Mouse (Mus musculus): ENCODE measurements around the gene Pde4c. TPM values are rescaled to one million over a fixed set of nuclear protein-coding genes. Genes with fewer than 3 reads are reported as not detected.

The Pde4c gene
- under 1 TPM; 0.31 to 0.50 TPM for total RNA-seq (2023)

GRCm38 (mm10) chr8:70723486-70724210 lies at the start of gene Pde4c:
Gene Pde4c, plus strand, starts transcription at chr8:70723720.

GRCm38 (mm10) chr8:70698310-70699109 lies 25.0 kb upstream of the Pde4c start, which contains the start of gene Jund:
Gene Jund, plus strand, starts transcription at chr8:70698949.

GRCm38 (mm10) chr8:70703287-70703686 lies 20.2 kb upstream of the Pde4c start, which contains the start of gene Iqcn:
Gene Iqcn, plus strand, starts transcription at chr8:70703457.

DNA sequence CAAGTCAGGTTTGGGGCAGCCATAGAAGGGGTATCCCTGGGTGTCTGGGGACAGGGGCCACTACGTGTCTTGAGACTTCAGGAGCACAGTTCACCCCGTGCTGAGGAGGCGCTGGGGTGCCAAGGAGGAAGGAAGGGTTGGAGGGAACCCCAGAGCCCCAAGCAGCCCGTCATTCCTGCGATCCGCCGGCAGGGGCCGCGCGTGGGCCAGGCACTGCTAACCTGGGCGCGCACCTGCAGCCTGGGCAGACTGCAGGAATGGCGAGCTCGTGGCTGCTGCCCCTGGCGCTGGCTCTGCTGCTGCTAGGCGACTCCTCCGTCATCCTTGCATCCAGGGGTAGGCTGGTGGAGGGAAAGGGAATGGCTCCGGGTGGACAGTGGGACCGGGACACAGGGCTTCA lies 5.2 kb upstream of the Pde4c start, which contains the start of gene Gm3336:
Gm3336 (plus strand) TSS at position 247 of the 400 bp plus-strand sequence.

GRCm38 (mm10) chr8:70754043-70754870 lies 30.7 kb downstream of the Pde4c start, which contains the start of gene Rab3a:
Gene Rab3a, plus strand, starts transcription at chr8:70754679.

DNA sequence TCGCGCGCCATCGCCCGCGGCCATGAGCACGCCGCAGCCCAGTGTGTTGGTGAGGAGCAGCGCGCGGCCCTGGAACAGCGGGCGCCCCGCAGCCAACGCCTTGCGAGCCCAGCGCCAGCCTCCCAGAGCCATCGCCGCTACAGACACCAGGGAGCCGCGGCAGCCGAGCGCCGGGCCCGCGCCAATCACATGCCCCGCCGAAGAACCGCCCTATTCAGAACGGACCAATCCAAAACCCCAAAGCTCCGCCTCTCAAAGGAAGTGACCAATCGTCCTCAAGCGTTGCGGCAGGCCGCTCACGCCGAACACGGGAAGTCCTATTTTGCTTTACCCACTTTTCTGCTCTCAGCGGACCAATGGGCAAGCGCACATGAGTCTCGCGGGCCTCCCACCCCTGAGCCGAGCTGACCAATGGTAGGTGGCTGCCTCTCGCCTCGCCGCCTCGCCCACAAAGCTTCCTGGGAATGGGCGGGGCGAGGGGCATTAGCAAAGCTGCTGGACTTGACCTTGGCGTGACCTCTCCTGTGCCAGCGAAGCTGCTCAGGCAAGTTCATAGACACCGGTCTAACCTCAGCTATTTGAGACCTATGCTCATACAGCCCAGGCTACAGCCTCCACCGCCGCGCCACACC lies 37.4 kb downstream of the Pde4c start, which contains the start of gene Mpv17l2:
Mpv17l2 (minus strand) TSS at position 172 of the 632 bp plus-strand sequence.

GRCm38 (mm10) chr8:70776496-70777444 lies 53.2 kb downstream of the Pde4c start, which contains the start of gene Pik3r2:
Gene Pik3r2, minus strand, starts transcription at chr8:70776713.

Other genes with a start within 250 kb of the Pde4c start
- 1 to 10 TPM; 4.0 to 4.1 TPM for gene Klhl26, start 246.8 kb upstream of the Pde4c start, total RNA-seq (2023)
- gene Tmem59l, start 236.4 kb upstream of the Pde4c start, total RNA-seq (2023) = not detected
- gene Crlf1, start 230.6 kb upstream of the Pde4c start, total RNA-seq (2023) = not detected
- gene Rex1bd, start 217.0 kb upstream of the Pde4c start, total RNA-seq (2023) = 10 to 100 TPM; 38.6 to 39.3 TPM
- gene Uba52, start 212.9 kb upstream of the Pde4c start, total RNA-seq (2023) = 1,000 to 10,000 TPM; 1,032 to 1,222 TPM
- gene Fkbp8, start 196.0 kb upstream of the Pde4c start, total RNA-seq (2023) = 100 to 1,000 TPM; 181 to 184 TPM
- gene Kxd1, start 195.8 kb upstream of the Pde4c start, total RNA-seq (2023) = 10 to 100 TPM; 38.1 to 38.4 TPM
- gene Ell, start 184.3 kb upstream of the Pde4c start, total RNA-seq (2023) = 10 to 100 TPM; 32.2 to 37.9 TPM
- 10 to 100 TPM; 29.5 to 40.1 TPM for gene Isyna1, start 129.3 kb upstream of the Pde4c start, total RNA-seq (2023)
- gene Ssbp4, start 114.8 kb upstream of the Pde4c start, total RNA-seq (2023) = 10 to 100 TPM; 60.1 to 77.7 TPM
- 10 to 100 TPM; 65.7 to 79.1 TPM for gene Lrrc25, start 107.6 kb upstream of the Pde4c start, total RNA-seq (2023)
- gene Gdf15, start 91.3 kb upstream of the Pde4c start, total RNA-seq (2023) = under 1 TPM; 0.49 to 0.90 TPM
- 1 to 10 TPM; 3.6 to 5.1 TPM for gene Pgpep1, start 63.3 kb upstream of the Pde4c start, total RNA-seq (2023)
- gene Lsm4, start 50.5 kb upstream of the Pde4c start, total RNA-seq (2023) = 10 to 100 TPM; 40.7 to 61.6 TPM
- 1,000 to 10,000 TPM in 1 of 2 experiments, 100 to 1,000 TPM in 1; 926 to 1,259 TPM for gene Jund, start 24.8 kb upstream of the Pde4c start, total RNA-seq (2023)
- gene Iqcn, start 20.3 kb upstream of the Pde4c start, total RNA-seq (2023) = 1 to 10 TPM; 7.5 to 9.1 TPM
- gene Gm3336, start 5.2 kb upstream of the Pde4c start, total RNA-seq (2023) = under 1 TPM in 1 of 2 experiments, not detected in 1; 0.64 TPM
- 1 to 10 TPM; 2.6 to 3.0 TPM for gene Rab3a, start 31.0 kb downstream of the Pde4c start, total RNA-seq (2023)
- 10 to 100 TPM; 20.1 to 25.7 TPM for gene Mpv17l2, start 37.2 kb downstream of the Pde4c start, total RNA-seq (2023)
- gene Pik3r2, start 53.0 kb downstream of the Pde4c start, total RNA-seq (2023) = 10 to 100 TPM; 18.6 to 20.8 TPM
- gene Mast3, start 81.3 kb downstream of the Pde4c start, total RNA-seq (2023) = 100 to 1,000 TPM; 167 to 179 TPM
- under 1 TPM; 0.42 to 0.57 TPM for gene Il12rb1, start 84.7 kb downstream of the Pde4c start, total RNA-seq (2023)
- 10 to 100 TPM; 16.6 to 20.4 TPM for gene Arrdc2, start 116.0 kb downstream of the Pde4c start, total RNA-seq (2023)
- not detected for gene Kcnn1, start 139.5 kb downstream of the Pde4c start, total RNA-seq (2023)
- 10 to 100 TPM; 35.2 to 37.0 TPM for gene Ccdc124, start 150.2 kb downstream of the Pde4c start, total RNA-seq (2023)
- gene Slc5a5, start 169.0 kb downstream of the Pde4c start, total RNA-seq (2023) = not detected
- 1,000 to 10,000 TPM; 1,354 to 1,486 TPM for gene Rpl18a, start 173.7 kb downstream of the Pde4c start, total RNA-seq (2023)
- gene Map1s, start 182.2 kb downstream of the Pde4c start, total RNA-seq (2023) = 10 to 100 TPM; 31.6 to 32.4 TPM